Mouse (Mus musculus): ENCODE data around the gene Sucla2. TPM values are rescaled to one million over a fixed set of nuclear protein-coding genes. Genes with fewer than 3 reads are reported as not detected.

The Sucla2 gene
- polyA plus RNA-seq, 1 experiment: 143 TPM

GRCm38 (mm10) chr14:73484366-73485110 lies 40.6 kb upstream of the Sucla2 start:
- no peaks in the 10 kb centered on the region for H3K36me3 ChIP-seq (ENCODE audit: control insufficient read depth, insufficient read depth, low read length)
- no peak overlapping the region for H3K27ac ChIP-seq (ENCODE audit: control insufficient read depth, insufficient read depth, low read depth, low read length)
- no peaks in the 10 kb centered on the region for H3K27me3 ChIP-seq (ENCODE audit: control insufficient read depth, insufficient read depth, low read length)
- no peaks in the 10 kb centered on the region for H3K4me1 ChIP-seq (ENCODE audit: control insufficient read depth, insufficient read depth, low read length)
- TF ChIP-seq POLR2A (IDR thresholded peaks at IDR 0.05; ENCODE audit: control insufficient read depth, low read depth, low read length) (no peak), CTCF (IDR thresholded peaks at IDR 0.05; ENCODE audit: control insufficient read depth, insufficient read depth, insufficient replicate concordance, low read depth, low read length) (no peak)
- H3K4me3 ChIP-seq (ENCODE audit: control insufficient read depth, low read depth, low read length): no peak overlapping the region

GRCm38 (mm10) chr14:73486641-73487040 lies 38.5 kb upstream of the Sucla2 start:
- no peak overlapping the region for H3K27ac ChIP-seq (ENCODE audit: control insufficient read depth, insufficient read depth, low read depth, low read length)
- H3K4me3 ChIP-seq (ENCODE audit: control insufficient read depth, low read depth, low read length): no peak overlapping the region
- no peak for TF ChIP-seq CTCF (IDR thresholded peaks at IDR 0.05; ENCODE audit: control insufficient read depth, insufficient read depth, insufficient replicate concordance, low read depth, low read length)
- TF ChIP-seq POLR2A (IDR thresholded peaks at IDR 0.05; ENCODE audit: control insufficient read depth, low read depth, low read length): no peak
- no peaks in the 10 kb centered on the region for H3K27me3 ChIP-seq (ENCODE audit: control insufficient read depth, insufficient read depth, low read length)
- no peaks in the 10 kb centered on the region for H3K4me1 ChIP-seq (ENCODE audit: control insufficient read depth, insufficient read depth, low read length)
- no peaks in the 10 kb centered on the region for H3K36me3 ChIP-seq (ENCODE audit: control insufficient read depth, insufficient read depth, low read length)

- H3K27ac ChIP-seq (ENCODE audit: control insufficient read depth, insufficient read depth, low read depth, low read length): no peak overlapping the region
- no peaks in the 10 kb centered on the region for H3K27me3 ChIP-seq (ENCODE audit: control insufficient read depth, insufficient read depth, low read length)
- no peaks in the 10 kb centered on the region for H3K36me3 ChIP-seq (ENCODE audit: control insufficient read depth, insufficient read depth, low read length)
- no peaks in the 10 kb centered on the region for H3K4me1 ChIP-seq (ENCODE audit: control insufficient read depth, insufficient read depth, low read length)
- no peak for TF ChIP-seq POLR2A (IDR thresholded peaks at IDR 0.05; ENCODE audit: control insufficient read depth, low read depth, low read length)
- TF ChIP-seq CTCF (IDR thresholded peaks at IDR 0.05; ENCODE audit: control insufficient read depth, insufficient read depth, insufficient replicate concordance, low read depth, low read length): no peak
- no peak overlapping the region for H3K4me3 ChIP-seq (ENCODE audit: control insufficient read depth, low read depth, low read length)
These were observed 31.8 kb upstream of the Sucla2 start for GRCm38 (mm10) chr14:73493356-73493755.

- TF ChIP-seq CTCF (IDR thresholded peaks at IDR 0.05; ENCODE audit: control insufficient read depth, insufficient read depth, insufficient replicate concordance, low read depth, low read length): no peak
- no peak for TF ChIP-seq POLR2A (IDR thresholded peaks at IDR 0.05; ENCODE audit: control insufficient read depth, low read depth, low read length)
- H3K36me3 ChIP-seq (ENCODE audit: control insufficient read depth, insufficient read depth, low read length): no peaks in the 10 kb centered on the region
- no peak overlapping the region for H3K4me3 ChIP-seq (ENCODE audit: control insufficient read depth, low read depth, low read length)
- H3K27me3 ChIP-seq (ENCODE audit: control insufficient read depth, insufficient read depth, low read length): no peaks in the 10 kb centered on the region
- H3K27ac ChIP-seq (ENCODE audit: control insufficient read depth, insufficient read depth, low read depth, low read length): no peak overlapping the region
- H3K4me1 ChIP-seq (ENCODE audit: control insufficient read depth, insufficient read depth, low read length): no peaks in the 10 kb centered on the region
These were observed 31.0 kb upstream of the Sucla2 start for GRCm38 (mm10) chr14:73494122-73494521.

- TF ChIP-seq CTCF (IDR thresholded peaks at IDR 0.05; ENCODE audit: control insufficient read depth, insufficient read depth, insufficient replicate concordance, low read depth, low read length) (no peak), POLR2A (IDR thresholded peaks at IDR 0.05; ENCODE audit: control insufficient read depth, low read depth, low read length) (no peak)
- no peaks in the 10 kb centered on the region for H3K27me3 ChIP-seq (ENCODE audit: control insufficient read depth, insufficient read depth, low read length)
These were observed 29.4 kb upstream of the Sucla2 start for GRCm38 (mm10) chr14:73495753-73496152.

GRCm38 (mm10) chr14:73501283-73501682 lies 23.8 kb upstream of the Sucla2 start:
- Histone ChIP-seq H3K36me3 (ENCODE audit: control insufficient read depth, insufficient read depth, low read length) (no peaks in the 10 kb centered on the region), H3K4me3 (ENCODE audit: control insufficient read depth, low read depth, low read length) (no peak overlapping the region), H3K27ac (ENCODE audit: control insufficient read depth, insufficient read depth, low read depth, low read length) (no peak overlapping the region), H3K4me1 (ENCODE audit: control insufficient read depth, insufficient read depth, low read length) (no peaks in the 10 kb centered on the region; the same call in 1 of the 2 replicates), H3K27me3 (ENCODE audit: control insufficient read depth, insufficient read depth, low read length) (no peaks in the 10 kb centered on the region)
- no peak for TF ChIP-seq CTCF (IDR thresholded peaks at IDR 0.05; ENCODE audit: control insufficient read depth, insufficient read depth, insufficient replicate concordance, low read depth, low read length)
- no peak for TF ChIP-seq POLR2A (IDR thresholded peaks at IDR 0.05; ENCODE audit: control insufficient read depth, low read depth, low read length)

More at GRCm38 (mm10) chr14:73495753-73496152, 29.4 kb upstream of the Sucla2 start:
- Histone ChIP-seq H3K27ac (ENCODE audit: control insufficient read depth, insufficient read depth, low read depth, low read length) (no peak overlapping the region), H3K4me3 (ENCODE audit: control insufficient read depth, low read depth, low read length) (no peak overlapping the region), H3K36me3 (ENCODE audit: control insufficient read depth, insufficient read depth, low read length) (no peaks in the 10 kb centered on the region), H3K4me1 (ENCODE audit: control insufficient read depth, insufficient read depth, low read length) (no peaks in the 10 kb centered on the region)

- peaks cover 2% of the 10 kb centered on the region; the same call in 1 of the 2 replicates for H3K4me1 ChIP-seq (ENCODE audit: control insufficient read depth, insufficient read depth, low read length)
- H3K4me3 ChIP-seq (ENCODE audit: control insufficient read depth, low read depth, low read length): no peak overlapping the region
- no peaks in the 10 kb centered on the region for H3K36me3 ChIP-seq (ENCODE audit: control insufficient read depth, insufficient read depth, low read length)
- no peak for TF ChIP-seq POLR2A (IDR thresholded peaks at IDR 0.05; ENCODE audit: control insufficient read depth, low read depth, low read length)
- no peak for TF ChIP-seq CTCF (IDR thresholded peaks at IDR 0.05; ENCODE audit: control insufficient read depth, insufficient read depth, insufficient replicate concordance, low read depth, low read length)
- no peaks in the 10 kb centered on the region for H3K27me3 ChIP-seq (ENCODE audit: control insufficient read depth, insufficient read depth, low read length)
- peak overlapping the region; percentile 37; the same call in 1 of the 2 replicates for H3K27ac ChIP-seq (ENCODE audit: control insufficient read depth, insufficient read depth, low read depth, low read length)
These were observed 23.4 kb upstream of the Sucla2 start for GRCm38 (mm10) chr14:73501721-73502120.
